Mouse (Mus musculus) urinary bladder, postnatal 36 days (tissue): Measurements from ENCODE around the gene Rab36.
A peak's percentile ranks its signal among the peaks of the same experiment; 100 is the strongest.

Experiments used
- DNase-seq, 2 experiments: peaks; one replicate each; pipeline ENCODE4 v3.0.0; 2022; ENCODE audit warnings: low spot score in 2 of 2, mixed read lengths in 1 of 2

Gene Rab36

DNA sequence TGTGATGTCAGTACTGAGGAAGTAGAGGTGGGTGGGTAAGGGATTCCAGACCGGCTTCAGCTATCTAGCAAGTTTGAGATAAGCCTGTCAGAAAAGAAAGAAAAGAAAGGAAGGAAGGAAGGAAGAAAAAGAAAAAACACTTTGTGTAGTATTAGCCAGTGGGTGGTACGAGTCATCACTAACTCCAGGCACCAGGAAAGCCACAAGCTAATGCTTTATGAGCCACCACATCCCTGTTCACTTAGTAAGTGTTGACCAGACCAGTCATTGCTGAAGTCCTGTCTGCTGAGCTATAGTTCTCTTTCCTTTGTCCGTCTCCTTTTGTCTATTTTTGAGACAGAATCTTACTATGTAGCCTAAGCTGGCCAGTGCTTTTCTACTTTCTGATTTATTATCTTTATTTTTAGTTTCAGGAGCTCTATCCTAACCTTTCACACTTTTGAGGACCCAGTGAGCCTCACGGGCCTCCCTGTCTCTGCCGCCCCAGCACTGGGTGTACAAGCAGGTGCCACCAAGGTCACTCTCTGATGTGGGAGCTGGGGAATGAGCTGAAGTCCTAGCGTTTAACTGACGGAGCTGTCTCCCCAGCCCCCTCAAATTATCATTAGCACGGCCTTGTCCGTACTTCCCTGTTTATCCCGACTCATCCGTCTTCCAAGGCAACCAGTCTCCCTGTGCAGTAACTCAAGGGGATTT is 33.6 kb downstream of the Rab36 start:
- no peak for DNase-seq

DNA sequence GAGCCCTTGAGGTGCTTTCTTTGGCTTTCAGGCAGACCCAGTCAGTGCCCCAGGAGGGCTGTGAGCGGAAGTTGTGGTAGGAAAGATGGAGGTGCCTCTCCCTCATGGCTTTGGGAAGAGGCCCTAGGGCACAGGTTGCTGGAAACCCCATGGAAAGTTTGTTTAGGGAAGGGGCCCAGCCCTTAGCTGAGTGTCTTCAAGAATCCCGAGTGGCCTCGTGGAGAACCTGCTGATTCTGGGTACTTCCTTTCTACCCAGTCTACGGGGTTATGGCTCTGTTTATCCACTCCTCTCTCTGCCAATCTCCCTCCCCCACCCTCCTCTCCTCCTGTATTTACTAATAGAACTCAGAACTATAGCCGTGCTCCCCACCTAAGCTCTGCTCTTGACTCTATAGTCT is 38.8 kb downstream of the Rab36 start:
- no peak for DNase-seq

DNA sequence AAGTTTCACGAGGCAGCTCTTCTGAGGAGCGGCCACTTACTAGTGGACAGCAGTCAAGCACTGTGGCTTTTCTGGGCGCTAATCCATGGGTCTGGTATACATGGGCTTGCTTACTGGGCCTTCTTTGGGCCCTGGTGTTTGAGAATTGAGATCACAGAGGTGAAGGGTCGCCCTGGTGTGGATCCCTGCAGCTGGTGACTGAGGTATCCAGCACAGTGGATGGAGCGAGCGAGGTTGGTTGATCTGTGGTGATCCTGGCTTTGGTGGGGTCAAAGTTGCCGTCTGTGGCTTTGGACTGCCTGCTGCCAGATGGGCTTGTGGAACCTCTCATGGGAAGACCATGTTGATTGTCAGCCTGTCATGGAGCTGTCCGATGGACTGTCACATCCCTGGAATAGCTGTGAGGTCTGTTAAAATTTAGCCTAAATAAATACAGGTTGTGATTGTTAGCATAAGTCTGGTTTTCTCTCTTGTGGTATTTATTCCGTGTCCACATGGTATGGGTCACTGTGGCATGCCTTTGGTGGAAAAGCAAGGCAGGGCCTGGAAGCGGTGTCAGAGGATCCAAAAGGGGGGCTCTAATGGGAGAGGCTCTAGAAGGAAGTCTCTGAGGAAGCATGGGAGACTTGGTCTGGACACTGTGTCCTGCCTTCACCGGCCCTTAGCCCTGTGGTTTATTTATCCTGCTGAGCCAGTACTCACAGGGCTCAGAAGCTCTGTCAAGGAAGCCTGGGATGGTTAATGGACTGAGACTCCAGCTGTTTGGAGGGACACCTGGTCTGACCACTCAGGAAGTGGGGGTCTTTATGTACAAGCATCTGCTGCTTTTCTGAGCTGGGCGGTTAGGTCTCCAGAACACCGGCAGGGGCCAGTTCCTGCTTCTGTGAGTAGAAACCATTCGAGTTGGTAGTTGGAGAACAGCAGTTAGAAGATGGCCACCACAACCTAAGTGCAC is 41.6 kb downstream of the Rab36 start:
- DNase-seq = no peak

DNA sequence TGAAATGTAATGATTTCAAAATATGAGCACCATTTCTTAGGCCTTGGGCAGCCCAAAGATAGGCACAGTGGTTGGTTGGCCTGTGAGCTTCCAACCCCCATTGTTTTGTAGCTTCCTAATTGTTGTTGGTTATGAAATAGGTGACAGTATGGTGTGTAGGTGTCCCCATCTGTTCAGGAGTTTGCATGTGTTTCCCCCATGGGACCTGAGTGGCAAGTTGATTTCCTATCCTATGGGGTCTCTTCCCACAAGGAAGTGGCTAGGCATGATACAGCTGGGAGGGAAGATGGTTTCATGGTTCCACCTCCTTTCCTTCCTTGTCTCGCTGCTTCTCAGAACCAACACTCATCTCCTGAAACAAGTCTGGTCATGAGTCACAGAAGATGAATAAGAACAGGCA is 48.5 kb downstream of the Rab36 start:
- DNase-seq = no peak

DNA sequence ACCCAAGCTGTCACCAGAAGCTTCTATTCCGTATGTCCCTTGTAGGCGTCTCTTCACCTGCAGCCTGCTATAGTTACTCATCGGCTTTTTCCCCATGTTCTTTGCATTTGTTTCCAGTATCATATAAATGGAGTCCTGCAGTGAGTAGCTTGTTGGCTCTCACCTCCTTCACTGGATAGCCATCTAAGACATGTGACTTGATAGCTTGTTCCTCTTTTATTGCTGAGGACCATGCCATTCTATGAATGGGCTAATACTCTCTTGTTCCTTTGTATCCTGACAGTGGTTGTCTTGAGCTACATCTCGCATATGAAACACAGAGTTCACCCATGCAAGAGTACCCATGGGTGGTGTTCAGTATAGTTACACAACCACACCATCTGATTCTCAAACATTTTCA is 51.6 kb downstream of the Rab36 start:
- DNase-seq = no peak

DNA sequence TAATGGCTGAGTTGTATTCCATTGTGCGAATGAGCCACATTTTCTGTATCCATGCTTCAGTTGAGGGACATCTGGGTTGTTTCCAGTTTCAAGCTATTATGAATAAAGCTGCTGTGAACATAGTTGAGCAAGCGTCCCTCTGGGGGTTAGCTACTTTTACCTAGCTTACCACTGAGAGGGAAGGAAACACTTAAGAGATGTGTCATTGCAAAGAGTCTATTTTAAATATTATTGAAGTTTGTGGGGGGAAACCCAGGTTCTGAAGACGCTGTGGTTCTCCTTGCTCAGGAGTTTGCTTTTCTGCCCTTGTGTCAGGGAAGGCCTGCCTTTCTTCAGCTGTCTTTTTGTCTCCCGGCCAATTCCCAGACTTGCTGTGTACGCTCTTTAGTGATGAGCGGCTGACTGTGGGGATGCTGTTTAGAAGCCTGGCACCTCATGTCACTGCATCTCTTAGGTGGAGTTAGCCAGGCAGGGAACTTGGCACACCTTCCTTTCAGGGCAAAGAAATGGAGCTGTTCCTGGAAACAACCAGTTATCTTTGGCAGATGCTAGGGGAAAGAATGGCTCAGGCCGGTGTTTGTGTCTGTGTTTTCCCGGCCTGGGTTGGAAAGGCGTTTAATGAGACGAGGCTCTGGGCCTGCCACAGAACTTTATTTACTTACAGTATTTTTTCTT is 54.8 kb downstream of the Rab36 start:
- peak in 1 of 2 experiments; percentile 20 for DNase-seq

DNA sequence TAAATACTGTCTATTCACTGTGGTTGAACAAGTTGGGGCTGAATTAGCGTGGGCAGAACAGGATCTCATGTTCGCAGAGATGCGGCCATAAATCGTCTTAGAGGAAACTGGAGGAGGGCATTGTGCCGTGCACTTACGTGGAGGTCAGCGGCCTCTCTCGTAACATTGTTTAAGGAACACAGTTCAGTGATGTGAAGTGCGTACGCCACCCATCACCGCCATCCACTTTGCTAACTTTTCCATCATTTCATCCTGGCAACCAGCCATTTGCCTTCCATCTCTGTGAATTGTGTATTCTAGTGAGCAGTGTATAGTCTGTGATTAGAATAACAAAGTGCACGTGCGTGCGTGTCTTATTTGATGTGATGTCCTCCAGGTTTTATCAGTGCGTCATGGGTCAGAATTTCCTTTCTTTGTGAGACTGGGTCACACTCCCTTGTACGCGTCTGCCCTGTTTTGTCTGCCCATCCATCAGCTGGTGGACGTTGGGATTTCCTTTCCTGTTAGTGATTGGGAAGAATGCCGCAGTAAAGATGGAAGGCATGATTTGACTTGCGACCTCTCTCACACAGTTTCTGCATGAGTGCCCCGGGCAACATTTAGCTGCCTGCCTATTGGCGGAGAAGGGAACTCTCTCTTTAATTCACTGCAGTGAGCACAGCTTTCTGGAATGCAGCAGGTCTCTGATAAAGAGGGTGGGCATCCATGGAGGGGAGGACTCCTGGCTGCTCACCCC is 56.6 kb downstream of the Rab36 start:
- no peak for DNase-seq

DNA sequence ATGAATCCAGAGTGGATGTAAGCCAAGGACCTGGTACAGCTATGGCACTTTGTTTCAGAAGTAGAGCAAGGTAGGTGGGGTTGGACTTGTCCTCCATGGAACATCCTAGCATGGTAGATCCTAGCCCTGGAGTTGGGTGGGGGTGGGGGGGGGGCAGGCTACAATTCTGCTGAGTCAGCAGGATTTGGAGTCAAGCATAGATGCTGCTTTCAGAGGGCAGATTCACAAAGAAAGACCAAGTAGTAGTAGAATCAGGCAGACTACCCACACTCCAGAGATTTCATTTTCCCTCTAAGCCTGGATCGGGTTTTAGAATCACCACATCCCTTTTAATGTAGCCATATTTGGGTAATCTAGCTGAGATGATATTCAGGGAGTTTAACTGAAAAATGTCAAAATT is 57.5 kb downstream of the Rab36 start:
- DNase-seq = no peak

DNA sequence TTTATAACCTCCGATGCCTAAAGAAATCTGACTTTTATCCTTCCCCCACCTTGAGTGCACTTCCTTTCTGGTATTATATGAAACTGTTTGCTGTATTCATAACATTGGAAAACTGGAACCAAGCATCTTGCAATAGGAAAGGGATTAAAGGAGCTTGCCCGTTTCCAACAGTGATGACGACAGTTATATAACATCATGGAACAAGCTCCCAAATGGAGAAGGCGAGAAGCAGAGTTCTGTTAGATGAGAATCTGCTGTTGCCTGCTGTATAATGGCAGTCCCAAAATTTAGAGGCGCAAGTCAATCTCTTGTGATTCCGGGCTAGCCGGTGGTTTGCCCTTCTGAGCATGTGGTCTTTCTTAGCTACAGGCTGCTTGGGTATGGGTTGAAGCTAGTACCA is 58.4 kb downstream of the Rab36 start:
- no peak for DNase-seq

DNA sequence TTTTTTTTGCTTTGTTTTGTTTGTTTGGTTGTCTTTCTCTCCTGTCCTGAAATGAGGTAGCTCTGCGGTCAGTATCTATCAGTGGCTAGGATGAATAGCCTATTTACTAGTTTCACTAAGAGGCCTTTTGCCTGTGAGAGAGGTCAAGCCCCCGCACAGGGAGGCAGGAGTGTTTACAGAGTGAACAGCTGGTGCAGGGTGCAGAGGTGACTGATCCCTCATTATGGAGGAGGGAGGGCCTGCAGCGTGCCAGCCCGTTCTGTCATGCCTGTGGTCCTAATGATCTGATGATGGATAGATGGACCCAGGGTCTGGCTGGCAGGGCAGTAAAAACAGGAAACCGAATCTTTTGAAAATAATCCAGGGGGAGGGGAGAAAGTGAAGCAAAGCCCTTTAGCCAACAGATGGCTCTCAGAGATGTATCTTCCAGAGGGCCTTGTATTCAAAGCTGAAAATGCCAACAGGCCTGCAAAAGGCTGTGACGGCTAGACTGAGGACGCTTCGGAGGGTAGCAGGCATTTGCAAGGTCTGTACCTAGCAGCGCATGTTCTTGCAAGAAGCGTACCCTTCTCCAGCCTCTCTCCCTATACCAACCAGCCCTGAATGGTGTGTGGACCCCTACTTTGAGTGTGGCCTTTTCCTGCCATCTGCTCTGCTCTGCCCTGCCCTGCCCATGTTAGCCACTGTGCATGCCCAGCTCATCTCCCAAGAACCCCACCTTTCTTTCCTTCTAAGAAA is 61.8 kb downstream of the Rab36 start:
- DNase-seq = no peak

DNA sequence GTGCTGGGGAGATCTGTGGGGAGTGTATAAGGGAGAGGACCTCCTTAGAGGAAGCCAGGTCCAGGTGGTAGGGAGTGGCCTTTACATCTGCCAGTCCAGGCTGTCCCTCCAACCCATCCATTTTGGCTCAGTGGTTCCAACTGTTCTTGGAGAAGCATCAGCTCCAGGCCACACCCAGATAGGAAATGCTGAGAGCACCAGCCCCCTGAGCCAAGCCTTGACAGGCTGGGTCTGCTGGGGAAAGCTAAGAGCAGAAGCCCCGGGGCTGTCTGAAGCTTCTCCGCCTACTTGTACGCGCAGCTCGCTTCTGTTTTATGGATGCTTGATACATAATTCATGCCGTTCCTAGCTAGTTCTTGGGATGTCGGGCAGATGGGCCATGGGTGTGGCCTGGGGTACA is 63.4 kb downstream of the Rab36 start:
- DNase-seq = no peak

DNA sequence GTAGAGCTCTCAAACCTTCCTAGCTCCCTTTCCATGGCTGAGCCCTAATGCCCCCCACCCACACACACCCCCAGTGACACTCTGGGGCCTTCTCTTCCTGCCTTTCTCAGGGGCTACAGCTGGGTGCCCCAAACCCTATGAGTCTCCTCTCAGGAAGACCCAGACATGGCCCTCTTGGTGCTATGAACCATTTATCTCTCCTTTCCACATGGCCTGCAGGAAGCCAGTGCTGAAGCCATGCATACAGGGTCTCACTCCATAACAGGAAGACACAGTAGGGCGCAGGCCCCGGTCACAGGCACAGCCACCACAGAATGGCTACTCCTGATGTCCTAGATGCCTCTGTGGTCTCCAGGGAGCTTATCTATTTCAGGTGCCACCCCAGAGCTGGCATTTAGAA is 66.6 kb downstream of the Rab36 start:
- no peak for DNase-seq
